Mouse (Mus musculus): ENCODE data around the gene Fam53a. TPM values are rescaled to one million over a fixed set of nuclear protein-coding genes. Genes with fewer than 3 reads are reported as not detected.

Fam53a gene
- polyA plus RNA-seq, 1 experiment from 2014 or later = 41.7 TPM

GRCm38 (mm10) chr5:33614391-33614790 lies 15.0 kb downstream of the Fam53a start:
- WGBS = 96% methylated on average over 6 of the region's 6 CpGs
- no peak overlapping the region for H3K4me2 ChIP-seq (ENCODE audit: low read length)
- H3K4me3 ChIP-seq (replicated peaks; ENCODE audit: low read length) = no peak overlapping the region
- H3K36me3 ChIP-seq (ENCODE audit: control insufficient read depth, insufficient read depth) = 0 out of 2 replicates have a peak, but pooled peaks cover 2% of the 10 kb centered on the region
- H3K9me3 ChIP-seq (ENCODE audit: control insufficient read depth, low read length) = no peaks in the 10 kb centered on the region
- ATAC-seq = no peak
- H3K4me1 ChIP-seq (replicated peaks; ENCODE audit: control insufficient read depth, insufficient read depth, low read length) = no peaks in the 10 kb centered on the region
- no peak overlapping the region for H3K9ac ChIP-seq (replicated peaks; ENCODE audit: low read depth, low read length)
- no peaks in the 10 kb centered on the region for H3K27me3 ChIP-seq (replicated peaks; ENCODE audit: control insufficient read depth, insufficient read depth, low read length)
- H3K27ac ChIP-seq (ENCODE audit: low read length) = no peak overlapping the region

GRCm38 (mm10) chr5:33611795-33612194 lies 17.6 kb downstream of the Fam53a start:
- WGBS = 86% methylated on average over 1 of the region's 1 CpGs
- Histone ChIP-seq H3K36me3 (ENCODE audit: control insufficient read depth, insufficient read depth) (peaks cover 7% of the 10 kb centered on the region; the same call in 1 of the 2 replicates), H3K4me1 (replicated peaks; ENCODE audit: control insufficient read depth, insufficient read depth, low read length) (no peaks in the 10 kb centered on the region), H3K27me3 (replicated peaks; ENCODE audit: control insufficient read depth, insufficient read depth, low read length) (no peaks in the 10 kb centered on the region), H3K27ac (ENCODE audit: low read length) (no peak overlapping the region), H3K9me3 (ENCODE audit: control insufficient read depth, low read length) (no peaks in the 10 kb centered on the region), H3K4me2 (ENCODE audit: low read length) (no peak overlapping the region), H3K4me3 (replicated peaks; ENCODE audit: low read length) (no peak overlapping the region), H3K9ac (replicated peaks; ENCODE audit: low read depth, low read length) (no peak overlapping the region)
- no peak for ATAC-seq

- H3K4me3 ChIP-seq (replicated peaks; ENCODE audit: low read length) = no peak overlapping the region
- WGBS = 91% methylated on average over 1 of the region's 1 CpGs
These were observed 20.2 kb downstream of the Fam53a start for GRCm38 (mm10) chr5:33609226-33609625.

GRCm38 (mm10) chr5:33607434-33607833 lies 22.0 kb downstream of the Fam53a start:
- H3K36me3 ChIP-seq (ENCODE audit: control insufficient read depth, insufficient read depth) = peaks cover 7% of the 10 kb centered on the region; the same call in 1 of the 2 replicates
- no peak for ATAC-seq
- no peak overlapping the region for H3K9ac ChIP-seq (replicated peaks; ENCODE audit: low read depth, low read length)
- no peak overlapping the region for H3K4me3 ChIP-seq (replicated peaks; ENCODE audit: low read length)
- H3K27me3 ChIP-seq (replicated peaks; ENCODE audit: control insufficient read depth, insufficient read depth, low read length) = no peaks in the 10 kb centered on the region
- H3K4me1 ChIP-seq (replicated peaks; ENCODE audit: control insufficient read depth, insufficient read depth, low read length) = no peaks in the 10 kb centered on the region
- H3K4me2 ChIP-seq (ENCODE audit: low read length) = no peak overlapping the region
- H3K9me3 ChIP-seq (ENCODE audit: control insufficient read depth, low read length) = no peaks in the 10 kb centered on the region
- H3K27ac ChIP-seq (ENCODE audit: low read length) = no peak overlapping the region
- 97% methylated on average over 15 of the region's 15 CpGs for WGBS

More at GRCm38 (mm10) chr5:33609226-33609625, 20.2 kb downstream of the Fam53a start:
- Histone ChIP-seq H3K9ac (replicated peaks; ENCODE audit: low read depth, low read length) (no peak overlapping the region), H3K4me2 (ENCODE audit: low read length) (no peak overlapping the region), H3K9me3 (ENCODE audit: control insufficient read depth, low read length) (no peaks in the 10 kb centered on the region), H3K27ac (ENCODE audit: low read length) (no peak overlapping the region), H3K4me1 (replicated peaks; ENCODE audit: control insufficient read depth, insufficient read depth, low read length) (no peaks in the 10 kb centered on the region), H3K36me3 (ENCODE audit: control insufficient read depth, insufficient read depth) (peaks cover 7% of the 10 kb centered on the region; the same call in 1 of the 2 replicates), H3K27me3 (replicated peaks; ENCODE audit: control insufficient read depth, insufficient read depth, low read length) (no peaks in the 10 kb centered on the region)
- ATAC-seq = no peak

- Histone ChIP-seq H3K36me3 (ENCODE audit: control insufficient read depth, insufficient read depth) (peaks cover 7% of the 10 kb centered on the region; the same call in 1 of the 2 replicates), H3K27me3 (replicated peaks; ENCODE audit: control insufficient read depth, insufficient read depth, low read length) (no peaks in the 10 kb centered on the region), H3K4me1 (replicated peaks; ENCODE audit: control insufficient read depth, insufficient read depth, low read length) (no peaks in the 10 kb centered on the region), H3K9ac (replicated peaks; ENCODE audit: low read depth, low read length) (no peak overlapping the region), H3K4me2 (ENCODE audit: low read length) (no peak overlapping the region), H3K27ac (ENCODE audit: low read length) (no peak overlapping the region), H3K9me3 (ENCODE audit: control insufficient read depth, low read length) (no peaks in the 10 kb centered on the region), H3K4me3 (replicated peaks; ENCODE audit: low read length) (no peak overlapping the region)
- ATAC-seq = no peak
- 75% methylated on average over 7 of the region's 7 CpGs for WGBS
These were observed 22.8 kb downstream of the Fam53a start for GRCm38 (mm10) chr5:33606631-33607030.

- Histone ChIP-seq H3K4me3 (replicated peaks; ENCODE audit: low read length) (no peak overlapping the region), H3K27me3 (replicated peaks; ENCODE audit: control insufficient read depth, insufficient read depth, low read length) (no peaks in the 10 kb centered on the region), H3K27ac (ENCODE audit: low read length) (no peak overlapping the region), H3K4me1 (replicated peaks; ENCODE audit: control insufficient read depth, insufficient read depth, low read length) (no peaks in the 10 kb centered on the region), H3K9ac (replicated peaks; ENCODE audit: low read depth, low read length) (no peak overlapping the region), H3K36me3 (ENCODE audit: control insufficient read depth, insufficient read depth) (peaks cover 7% of the 10 kb centered on the region; the same call in 1 of the 2 replicates), H3K4me2 (ENCODE audit: low read length) (no peak overlapping the region), H3K9me3 (ENCODE audit: control insufficient read depth, low read length) (no peaks in the 10 kb centered on the region)
- 87% methylated on average over 5 of the region's 5 CpGs for WGBS
- no peak for ATAC-seq
These were observed 24.1 kb downstream of the Fam53a start for GRCm38 (mm10) chr5:33605314-33605713.

- Histone ChIP-seq H3K4me2 (ENCODE audit: low read length) (no peak overlapping the region), H3K27me3 (replicated peaks; ENCODE audit: control insufficient read depth, insufficient read depth, low read length) (0 out of 2 replicates have a peak, but pooled peaks cover 6% of the 10 kb centered on the region), H3K9ac (replicated peaks; ENCODE audit: low read depth, low read length) (no peak overlapping the region), H3K36me3 (ENCODE audit: control insufficient read depth, insufficient read depth) (no peaks in the 10 kb centered on the region), H3K9me3 (ENCODE audit: control insufficient read depth, low read length) (no peaks in the 10 kb centered on the region), H3K27ac (ENCODE audit: low read length) (no peak overlapping the region), H3K4me1 (replicated peaks; ENCODE audit: control insufficient read depth, insufficient read depth, low read length) (no peaks in the 10 kb centered on the region), H3K4me3 (replicated peaks; ENCODE audit: low read length) (no peak overlapping the region)
- ATAC-seq = no peak
- WGBS = 36% methylated on average over 2 of the region's 2 CpGs
These were observed 35.8 kb downstream of the Fam53a start for GRCm38 (mm10) chr5:33593620-33594019.

GRCm38 (mm10) chr5:33589221-33589888 lies 40.1 kb downstream of the Fam53a start:
- no peaks in the 10 kb centered on the region for H3K9me3 ChIP-seq (ENCODE audit: control insufficient read depth, low read length)
- peak; percentile 69; the same call in 1 of the 2 replicates for ATAC-seq
- H3K4me3 ChIP-seq (replicated peaks; ENCODE audit: low read length) = no peak overlapping the region
- no peaks in the 10 kb centered on the region for H3K36me3 ChIP-seq (ENCODE audit: control insufficient read depth, insufficient read depth)
- H3K27ac ChIP-seq (ENCODE audit: low read length) = no peak overlapping the region
- 0 out of 2 replicates have a peak, but pooled peaks cover 11% of the 10 kb centered on the region for H3K27me3 ChIP-seq (replicated peaks; ENCODE audit: control insufficient read depth, insufficient read depth, low read length)
- no peaks in the 10 kb centered on the region for H3K4me1 ChIP-seq (replicated peaks; ENCODE audit: control insufficient read depth, insufficient read depth, low read length)
- H3K9ac ChIP-seq (replicated peaks; ENCODE audit: low read depth, low read length) = no peak overlapping the region
- no peak overlapping the region for H3K4me2 ChIP-seq (ENCODE audit: low read length)
- WGBS = 68% methylated on average over 5 of the region's 5 CpGs

GRCm38 (mm10) chr5:33588066-33588465 lies 41.4 kb downstream of the Fam53a start:
- Histone ChIP-seq H3K36me3 (ENCODE audit: control insufficient read depth, insufficient read depth) (no peaks in the 10 kb centered on the region), H3K4me3 (replicated peaks; ENCODE audit: low read length) (no peak overlapping the region), H3K27me3 (replicated peaks; ENCODE audit: control insufficient read depth, insufficient read depth, low read length) (0 out of 2 replicates have a peak, but pooled peaks cover 11% of the 10 kb centered on the region), H3K9me3 (ENCODE audit: control insufficient read depth, low read length) (no peaks in the 10 kb centered on the region), H3K4me2 (ENCODE audit: low read length) (no peak overlapping the region), H3K4me1 (replicated peaks; ENCODE audit: control insufficient read depth, insufficient read depth, low read length) (no peaks in the 10 kb centered on the region), H3K9ac (replicated peaks; ENCODE audit: low read depth, low read length) (no peak overlapping the region), H3K27ac (ENCODE audit: low read length) (no peak overlapping the region)
- ATAC-seq = no peak
- 63% methylated on average over 3 of the region's 3 CpGs for WGBS
